Mouse (Mus musculus): ENCODE data around the gene Rps6kb1. TPM values are rescaled to one million over a fixed set of nuclear protein-coding genes. Genes with fewer than 3 reads are reported as not detected.
A peak's percentile ranks its signal among the peaks of the same experiment; 100 is the strongest.

Gene Rps6kb1
- total and polyA plus RNA-seq, 3 experiments, result 45.2 to 110 (median 76.9) TPM

DNA sequence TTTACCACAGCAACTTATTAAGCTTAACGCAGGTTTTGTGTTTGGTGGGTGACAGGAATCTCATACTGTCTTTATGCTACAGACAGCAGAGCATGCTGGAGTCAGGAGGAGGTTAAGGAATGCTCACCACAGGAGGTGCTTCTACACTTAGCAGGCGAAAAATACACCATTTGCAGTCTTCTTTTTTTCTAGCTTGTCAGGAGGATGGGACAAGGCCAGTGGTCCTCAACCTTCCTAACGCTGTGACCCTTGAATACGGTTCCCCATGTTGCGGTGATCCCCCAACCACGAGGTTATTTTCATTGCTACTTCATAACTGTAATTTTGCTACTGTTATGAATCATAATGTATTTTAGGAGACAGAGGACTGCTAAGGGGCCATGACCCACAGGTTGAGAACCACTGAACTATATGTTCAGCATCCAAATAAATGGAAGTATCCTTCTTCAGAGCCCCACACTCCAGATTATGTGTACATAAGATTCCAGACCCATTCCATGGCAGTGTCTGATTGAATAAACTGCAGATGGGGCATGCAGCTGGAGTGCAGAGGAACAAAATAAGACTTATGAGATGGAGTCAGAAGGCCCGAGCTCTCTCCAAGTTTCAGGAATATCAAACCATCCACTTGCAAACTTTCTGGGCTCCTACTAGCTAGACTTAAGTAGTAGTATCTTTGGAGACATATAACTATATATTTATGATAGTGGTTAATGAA is 38.1 kb upstream of the Rps6kb1 start (continued):
- peak; percentile 40 for TF ChIP-seq CHD2 (IDR thresholded peaks at IDR 0.05; ENCODE audit: low read length)
- TF ChIP-seq SMC3 (IDR thresholded peaks at IDR 0.05; ENCODE audit: low read depth, low read length), result no peak
- TF ChIP-seq ETS1 (conservative IDR thresholded peaks at IDR 0.05; ENCODE audit: low read depth, low read length), result 0 out of 2 replicates have a peak, but pooled peaks have one; percentile 28
- no peak for TF ChIP-seq ZC3H11A (IDR thresholded peaks at IDR 0.05; ENCODE audit: low read depth, low read length)
- TF ChIP-seq GABPA (IDR thresholded peaks at IDR 0.05; ENCODE audit: insufficient replicate concordance, low read depth, low read length), result no peak
- TF ChIP-seq IRF4 (IDR thresholded peaks at IDR 0.05; ENCODE audit: low read depth, low read length), result peak; percentile 79
- no peak for TF ChIP-seq UBTF (IDR thresholded peaks at IDR 0.05; ENCODE audit: low read depth, low read length)
- TF ChIP-seq MAX (IDR thresholded peaks at IDR 0.05; ENCODE audit: low read length), result peak; percentile 11; the same call in 1 of the 2 replicates
- TF ChIP-seq HCFC1 (IDR thresholded peaks at IDR 0.05; ENCODE audit: low read depth, low read length), result no peak
- no peak for TF ChIP-seq USF1 (IDR thresholded peaks at IDR 0.05; ENCODE audit: low read depth, low read length)
- no peak; the same call in 1 of the 2 replicates for TF ChIP-seq BHLHE40 (IDR thresholded peaks at IDR 0.05; ENCODE audit: low read depth, low read length)
- TF ChIP-seq MAZ (IDR thresholded peaks at IDR 0.05; ENCODE audit: low read depth, low read length), result no peak
- TF ChIP-seq E2F4 (IDR thresholded peaks at IDR 0.05; ENCODE audit: insufficient replicate concordance, low read depth, low read length), result no peak

DNA sequence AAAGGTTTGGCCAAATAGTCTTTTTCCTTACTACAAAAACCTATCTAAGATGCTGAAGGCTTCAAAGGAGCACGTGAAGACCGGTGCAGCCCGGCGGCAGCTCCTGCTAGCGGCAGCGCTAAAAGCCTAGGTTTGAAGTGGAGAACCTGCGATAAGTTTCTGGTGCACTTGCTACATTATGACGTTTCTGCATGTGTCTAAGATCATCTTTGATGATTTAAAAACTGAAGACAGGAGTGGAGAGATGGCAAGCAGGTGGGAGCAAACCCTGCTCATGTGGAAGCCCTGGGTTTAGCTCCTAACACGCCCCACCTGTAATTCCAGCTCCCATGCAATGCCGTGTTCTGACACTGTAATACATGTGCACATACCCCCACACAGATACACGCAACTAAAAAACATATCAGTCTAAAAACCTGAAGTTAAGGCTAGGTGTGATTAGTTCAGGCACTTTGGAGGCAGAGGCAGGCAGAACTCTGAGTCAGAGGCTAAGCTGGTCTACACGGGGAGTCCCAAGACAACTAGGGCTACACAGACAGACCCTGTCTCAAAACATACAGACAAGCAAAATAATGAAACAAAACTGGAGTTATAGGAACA is 37.4 kb upstream of the Rps6kb1 start:
- in situ Hi-C loops (cut with MboI; ENCODE audit: low pct_ligation_motif_present, low pct_unique_long_range_greater_than_20kb, low sequenced_read_pairs) (loop anchor here (5.0 kb wide), 1 partner anchor 40 kb away; no protein-coding TSS in a partner anchor), dilution Hi-C loops (cut with MboI; ENCODE audit: extremely low pct_ligation_motif_present, extremely low pct_unique_long_range_greater_than_20kb, low sequenced_read_pairs) (no loop called here)
- H3K4me2 ChIP-seq (ENCODE audit: insufficient read depth, low read depth, poor library complexity, severe bottlenecking), result peak overlapping the region; percentile 86
- DNase-seq (ENCODE audit: extremely low read depth), result no peak
- peak overlapping the region; percentile 93 for H3K27ac ChIP-seq (ENCODE audit: insufficient read depth, low read depth)
- peaks cover 15 to 56% of the 10 kb centered on the region in 2 experiments for H3K4me1 ChIP-seq (ENCODE audit: control insufficient read depth in 1 of 2, insufficient read depth in 2 of 2)
- H3K9ac ChIP-seq (ENCODE audit: insufficient read depth, low read depth), result peak overlapping the region; percentile 99
- peak overlapping the region; percentile 0 to 76 (median 3) for H3K4me3 ChIP-seq (replicated peaks in 1 of 3; ENCODE audit: low read depth in 2 of 3, low read length in 2 of 3, poor library complexity in 1 of 3)
- peaks cover 3 to 10% of the 10 kb centered on the region in 2 experiments for H3K36me3 ChIP-seq (replicated peaks in 1 of 2; ENCODE audit: control insufficient read depth in 1 of 2, insufficient read depth in 1 of 2, low read length in 1 of 2)
- TF ChIP-seq RAD21 (IDR thresholded peaks at IDR 0.05; ENCODE audit: low read depth, low read length), result no peak; the same call in none of the 2 replicates
- TF ChIP-seq ZMIZ1 (IDR thresholded peaks at IDR 0.05; ENCODE audit: low read depth, low read length), result no peak; the same call in 1 of the 2 replicates
- peak; percentile 83; the same call in 1 of the 2 replicates for TF ChIP-seq UBTF (IDR thresholded peaks at IDR 0.05; ENCODE audit: low read depth, low read length)
- TF ChIP-seq ELF1 (IDR thresholded peaks at IDR 0.05; ENCODE audit: low read depth, low read length), result peak; percentile 14; the same call in 1 of the 2 replicates
- TF ChIP-seq POLR2A (IDR thresholded peaks at IDR 0.05; ENCODE audit: low read depth, low read length), result peak; percentile 79
- TF ChIP-seq MAZ (IDR thresholded peaks at IDR 0.05; ENCODE audit: low read depth, low read length), result peak; percentile 58; the same call in 1 of the 2 replicates
- TF ChIP-seq MXI1 (IDR thresholded peaks at IDR 0.05; ENCODE audit: low read depth, low read length), result peak; percentile 81
- TF ChIP-seq JUN (IDR thresholded peaks at IDR 0.05; ENCODE audit: insufficient read depth, low read depth, low read length), result no peak
- peak; percentile 35 for TF ChIP-seq SMC3 (IDR thresholded peaks at IDR 0.05; ENCODE audit: low read depth, low read length)
- peak; percentile 33 for TF ChIP-seq USF2 (conservative IDR thresholded peaks at IDR 0.05; ENCODE audit: low read depth, low read length)
- peak; percentile 82 for TF ChIP-seq BHLHE40 (IDR thresholded peaks at IDR 0.05; ENCODE audit: low read depth, low read length)
- TF ChIP-seq POLR2AphosphoS2 (IDR thresholded peaks at IDR 0.05; ENCODE audit: low read depth, low read length), result peak; percentile 95
- TF ChIP-seq JUND (conservative IDR thresholded peaks at IDR 0.05; ENCODE audit: low read depth, low read length), result no peak; the same call in 1 of the 2 replicates
- no peak for TF ChIP-seq GABPA (IDR thresholded peaks at IDR 0.05; ENCODE audit: insufficient replicate concordance, low read depth, low read length)
- 0 out of 2 replicates have a peak, but pooled peaks have one; percentile 7 for TF ChIP-seq EP300 (IDR thresholded peaks at IDR 0.05; ENCODE audit: low read length)
- TF ChIP-seq TBP (conservative IDR thresholded peaks at IDR 0.05; ENCODE audit: low read depth, low read length), result 0 out of 2 replicates have a peak, but pooled peaks have one; percentile 45
- TF ChIP-seq MYC (IDR thresholded peaks at IDR 0.05; ENCODE audit: low read depth, low read length), result peak; percentile 74; the same call in 1 of the 2 replicates
- TF ChIP-seq MAX (IDR thresholded peaks at IDR 0.05; ENCODE audit: low read length), result peak; percentile 57
- peak; percentile 57; the same call in 1 of the 2 replicates for TF ChIP-seq CHD2 (IDR thresholded peaks at IDR 0.05; ENCODE audit: low read length)
- H3K27me3 ChIP-seq (replicated peaks), result no peaks in the 10 kb centered on the region
- no peaks in the 10 kb centered on the region for H3K9me3 ChIP-seq (replicated peaks; ENCODE audit: low read length)
- peaks cover 25% of the 10 kb centered on the region for H3K79me2 ChIP-seq (replicated peaks; ENCODE audit: control insufficient read depth, extremely low read depth, insufficient read depth, poor library complexity, severe bottlenecking)
